Comparison of ENCODE assay signal across 10 mouse cellular contexts in genomic region chr5:113292179-113292578, GRCm38 (mm10). TPM values are rescaled to one million over a fixed set of nuclear protein-coding genes. Genes with fewer than 3 reads are reported as not detected.
A peak's percentile ranks its signal among the peaks of the same experiment; 100 is the strongest.
DNase-seq lines count a peak whose midpoint lies in the region; ATAC-seq and TF ChIP-seq lines count a peak whose summit lies in the region.
"Had no signal": no experiment of that assay in that cellular context is flagged by ENCODE, and none has a peak within 500 bp of the region (broad histone marks: within the 10 kb centered on the region; RNA-seq: fewer than 3 reads in every experiment).

No protein-coding gene starts in this region.

- no peaks in the 10 kb centered on the region for H3K79me2 ChIP-seq in MEL (ENCODE audit: control insufficient read depth, insufficient read depth, low read length, poor library complexity)

- H3K9ac ChIP-seq in hindbrain, embryonic 14.5 days: no peak overlapping the region
- no peak overlapping the region for H3K9ac ChIP-seq in hindbrain, embryonic 16.5 days (ENCODE audit: low read depth, low read length)
- H3K9ac ChIP-seq in MEL (ENCODE audit: control insufficient read depth, low read depth, low read length, poor library complexity, severe bottlenecking): no peak overlapping the region
- H3K9ac ChIP-seq in forebrain, embryonic 14.5 days (ENCODE audit: low read length): no peak overlapping the region
- H3K9ac ChIP-seq: liver, embryonic 14.5 days had no signal

- no peak overlapping the region for H3K4me2 ChIP-seq in hindbrain, embryonic 14.5 days (replicated peaks)
- H3K4me2 ChIP-seq in hindbrain, embryonic 16.5 days (ENCODE audit: low read length): no peak overlapping the region
- H3K4me2 ChIP-seq in forebrain, embryonic 14.5 days (ENCODE audit: low read length): no peak overlapping the region

- TF ChIP-seq RAD21 in MEL (IDR thresholded peaks at IDR 0.05; ENCODE audit: low read depth, low read length): no peak

- peaks cover 8% of the 10 kb centered on the region; the same call in 1 of the 2 replicates for H3K4me1 ChIP-seq in hindbrain, embryonic 14.5 days (replicated peaks; ENCODE audit: control insufficient read depth, insufficient read depth, low read length)
- H3K4me1 ChIP-seq in hindbrain, embryonic 16.5 days (ENCODE audit: control insufficient read depth, insufficient read depth, low read depth, low read length): peaks cover 11% of the 10 kb centered on the region
- no peaks in the 10 kb centered on the region for H3K4me1 ChIP-seq in MEL (ENCODE audit: control insufficient read depth in 1 of 2, insufficient read depth in 2 of 2, low read length in 2 of 2)
- H3K4me1 ChIP-seq in limb, embryonic 10.5 days: peaks cover 2% of the 10 kb centered on the region
- peaks cover 5% of the 10 kb centered on the region for H3K4me1 ChIP-seq in forebrain, embryonic 14.5 days (ENCODE audit: control insufficient read depth, insufficient read depth, low read length)

- no peak overlapping the region for H3K27ac ChIP-seq in hindbrain, embryonic 14.5 days
- no peak overlapping the region for H3K27ac ChIP-seq in hindbrain, embryonic 16.5 days (ENCODE audit: low read depth, low read length)
- H3K27ac ChIP-seq in MEL (ENCODE audit: control insufficient read depth, low read depth, low read length): no peak overlapping the region
- no peak overlapping the region for H3K27ac ChIP-seq in limb, embryonic 10.5 days
- H3K27ac ChIP-seq in forebrain, embryonic 14.5 days (ENCODE audit: low read depth, low read length): no peak overlapping the region
- H3K27ac ChIP-seq: liver, embryonic 14.5 days had no signal

- TF ChIP-seq CTCF in MEL (IDR thresholded peaks at IDR 0.05 in 2 of 3, conservative IDR thresholded peaks at IDR 0.05 in 1 of 3; ENCODE audit: control insufficient read depth in 1 of 3, insufficient read depth in 1 of 3, low read depth in 2 of 3, low read length in 3 of 3, poor library complexity in 1 of 3, severe bottlenecking in 1 of 3): no peak

- TF ChIP-seq POLR2A in MEL (IDR thresholded peaks at IDR 0.05; ENCODE audit: control insufficient read depth in 1 of 2, insufficient read depth in 1 of 2, low read depth in 1 of 2, low read length in 2 of 2, poor library complexity in 1 of 2): no peak

- 14% methylated on average over 8 of the region's 8 CpGs for WGBS in hindbrain, embryonic 14.5 days
- WGBS in hindbrain, embryonic 16.5 days: 17% methylated on average over 8 of the region's 8 CpGs
- WGBS in limb, embryonic 10.5 days: 9% methylated on average over 8 of the region's 8 CpGs
- WGBS in forebrain, embryonic 14.5 days: 15% methylated on average over 8 of the region's 8 CpGs

- no peak for TF ChIP-seq EP300 in MEL (IDR thresholded peaks at IDR 0.05; ENCODE audit: low read depth in 1 of 2, low read length in 2 of 2)

- peak; percentile 58 for DNase-seq in hindbrain, embryonic 14.5 days (ENCODE audit: low spot score)
- peak; percentile 52 for DNase-seq in 416B (ENCODE audit: low read depth)
- DNase-seq in MEL (ENCODE audit: low read depth, low spot score): peak; percentile 10
- peak; percentile 87 for DNase-seq in limb, embryonic 10.5 days (ENCODE audit: low spot score)
- DNase-seq in urinary bladder, postnatal 36 days (ENCODE audit: low spot score in 2 of 2): no peak
- no peak for DNase-seq in forebrain, embryonic 14.5 days (ENCODE audit: low spot score)

- ATAC-seq in hindbrain, embryonic 14.5 days (ENCODE audit: low FRiP score): no peak
- ATAC-seq in hindbrain, embryonic 16.5 days: no peak
- no peak for ATAC-seq in activated CD4-positive, CD25-positive, alpha-beta regulatory T cell, adult 4 months
- no peak for ATAC-seq in forebrain, embryonic 14.5 days

- no peak overlapping the region for H3K4me3 ChIP-seq in hindbrain, embryonic 14.5 days (replicated peaks; ENCODE audit: low read length)
- H3K4me3 ChIP-seq in hindbrain, embryonic 16.5 days (ENCODE audit: low read length): no peak overlapping the region
- H3K4me3 ChIP-seq in MEL (ENCODE audit: control insufficient read depth in 1 of 2, insufficient read depth in 1 of 2, low read depth in 2 of 2, low read length in 2 of 2): no peak overlapping the region
- no peak overlapping the region for H3K4me3 ChIP-seq in limb, embryonic 10.5 days
- no peak overlapping the region for H3K4me3 ChIP-seq in forebrain, embryonic 14.5 days (ENCODE audit: low read depth, low read length)

- H3K36me3 ChIP-seq in hindbrain, embryonic 14.5 days (replicated peaks; ENCODE audit: control insufficient read depth, insufficient read depth): no peaks in the 10 kb centered on the region
- H3K36me3 ChIP-seq in hindbrain, embryonic 16.5 days (ENCODE audit: control insufficient read depth, insufficient read depth, low read length): no peaks in the 10 kb centered on the region
- H3K36me3 ChIP-seq in MEL (ENCODE audit: control insufficient read depth in 1 of 2, insufficient read depth in 2 of 2, low read length in 2 of 2): no peaks in the 10 kb centered on the region
- no peaks in the 10 kb centered on the region for H3K36me3 ChIP-seq in limb, embryonic 10.5 days
- no peaks in the 10 kb centered on the region for H3K36me3 ChIP-seq in forebrain, embryonic 14.5 days (ENCODE audit: control insufficient read depth, insufficient read depth, low read length)

- no peaks in the 10 kb centered on the region for H3K9me3 ChIP-seq in hindbrain, embryonic 14.5 days (ENCODE audit: control insufficient read depth, low read length)
- no peaks in the 10 kb centered on the region for H3K9me3 ChIP-seq in hindbrain, embryonic 16.5 days (ENCODE audit: control insufficient read depth, low read length)
- H3K9me3 ChIP-seq in MEL (replicated peaks; ENCODE audit: insufficient read depth, low read length): no peaks in the 10 kb centered on the region
- H3K9me3 ChIP-seq in limb, embryonic 10.5 days (replicated peaks): no peaks in the 10 kb centered on the region
- H3K9me3 ChIP-seq in forebrain, embryonic 14.5 days (replicated peaks; ENCODE audit: control insufficient read depth, low read length): no peaks in the 10 kb centered on the region

- peaks cover 18% of the 10 kb centered on the region for H3K27me3 ChIP-seq in hindbrain, embryonic 14.5 days (ENCODE audit: control insufficient read depth, insufficient read depth, low read length)
- peaks cover 4% of the 10 kb centered on the region for H3K27me3 ChIP-seq in hindbrain, embryonic 16.5 days (replicated peaks; ENCODE audit: control insufficient read depth, insufficient read depth, low read length)
- no peaks in the 10 kb centered on the region for H3K27me3 ChIP-seq in MEL (ENCODE audit: control insufficient read depth in 1 of 2, insufficient read depth in 2 of 2, low read length in 2 of 2)
- peaks cover 49% of the 10 kb centered on the region for H3K27me3 ChIP-seq in limb, embryonic 10.5 days (ENCODE audit: low read depth, poor library complexity, severe bottlenecking)
- peaks cover 27% of the 10 kb centered on the region for H3K27me3 ChIP-seq in forebrain, embryonic 14.5 days (replicated peaks; ENCODE audit: control insufficient read depth, insufficient read depth, low read length)

TF ChIP-seq in MEL, 35 proteins besides CTCF, POLR2A, EP300 and RAD21:
- TF ChIP-seq GATA1 (IDR thresholded peaks at IDR 0.05; ENCODE audit: low read depth, low read length) (no peak), ZC3H11A (IDR thresholded peaks at IDR 0.05; ENCODE audit: low read depth, low read length) (no peak), BHLHE40 (IDR thresholded peaks at IDR 0.05; ENCODE audit: borderline replicate concordance, low read depth, low read length) (no peak), CHD1 (IDR thresholded peaks at IDR 0.05; ENCODE audit: low read depth, low read length) (no peak), MEF2A (IDR thresholded peaks at IDR 0.05; ENCODE audit: extremely low read depth, insufficient replicate concordance, low read depth, low read length, poor library complexity, severe bottlenecking) (no peak), ELF1 (IDR thresholded peaks at IDR 0.05; ENCODE audit: low read depth, low read length) (no peak)

RNA-seq across cellular contexts. Expression of gene Sgsm1, which starts 18.4 kb away (rescaled TPM):
- polyA plus RNA-seq in hindbrain, embryonic 14.5 days (2014; fragmentation: Nextera tagmentation; extraction: Ambion mirVana): 14.8 and 15.0 TPM in 2 replicates
- 19.4 and 23.0 TPM in 2 replicates for polyA plus RNA-seq in hindbrain, embryonic 16.5 days (2015; fragmentation: Nextera tagmentation; extraction: Ambion mirVana)
- total RNA-seq in MEL (2012; rRNA removed): not detected in 2 replicates
- polyA plus RNA-seq in MEL (2012; ENCODE audit: insufficient read depth in 1 of 2, insufficient read length in 2 of 2, low read depth in 1 of 2, low replicate concordance in 2 of 2, missing spikeins in 1 of 2): not detected
- polyA plus RNA-seq in limb, embryonic 10.5 days (2016; fragmentation: Nextera tagmentation; extraction: Ambion mirVana): 13.4 and 15.1 TPM in 2 replicates
- not detected for polyA plus RNA-seq in activated CD4-positive, CD25-positive, alpha-beta regulatory T cell, adult 4 months (2017; shearing (Covaris generic))
- 6.7 and 8.9 TPM in 2 replicates for polyA plus RNA-seq in forebrain, embryonic 14.5 days (2014; fragmentation: Nextera tagmentation; extraction: Ambion mirVana)
- total RNA-seq: neutrophil, adult 5-6 weeks had no signal

Comparison
In these comparisons a context has a peak if more than half of its experiments do, and no peak if none do; other contexts are left out.
1. DNase-seq: peak in hindbrain, embryonic 14.5 days (single experiment), 416B (single experiment), MEL (single experiment) and limb, embryonic 10.5 days (single experiment); none in urinary bladder, postnatal 36 days (0 of 2) and forebrain, embryonic 14.5 days (single experiment).